Mouse (Mus musculus): ENCODE results near the gene Mprip. TPM values are rescaled to one million over a fixed set of nuclear protein-coding genes. Genes with fewer than 3 reads are reported as not detected.
"Not testable (repeated sequence)": the region's sequence is repeated elsewhere in the genome, so short reads cannot be mapped to it uniquely, and the experiment has no call there.

Mprip gene
- total RNA-seq (2021): 100 to 1,000 TPM; 240 to 256 TPM
- long read RNA-seq, full-length matches to known transcripts: 41 of 115 reads
- long read RNA-seq, partial matches to known transcripts: 26 of 115 reads
- long read RNA-seq, other reads (novel, unspliced or antisense): 48 of 115 reads

- DNase-seq (ENCODE audit: low spot score in 2 of 2): no peak
Measured at GRCm38 (mm10) chr11:59661005-59661404, at the start of gene Mprip. TSS of gene Mprip (plus strand) at chr11:59661305.

GRCm38 (mm10) chr11:59611646-59612045 is 49.5 kb upstream of the Mprip start:
- no peak for DNase-seq (ENCODE audit: low spot score in 2 of 2)

GRCm38 (mm10) chr11:59614120-59614519 is 47.0 kb upstream of the Mprip start:
- DNase-seq (ENCODE audit: low spot score in 2 of 2): peak; percentile 51 to 57

DNA sequence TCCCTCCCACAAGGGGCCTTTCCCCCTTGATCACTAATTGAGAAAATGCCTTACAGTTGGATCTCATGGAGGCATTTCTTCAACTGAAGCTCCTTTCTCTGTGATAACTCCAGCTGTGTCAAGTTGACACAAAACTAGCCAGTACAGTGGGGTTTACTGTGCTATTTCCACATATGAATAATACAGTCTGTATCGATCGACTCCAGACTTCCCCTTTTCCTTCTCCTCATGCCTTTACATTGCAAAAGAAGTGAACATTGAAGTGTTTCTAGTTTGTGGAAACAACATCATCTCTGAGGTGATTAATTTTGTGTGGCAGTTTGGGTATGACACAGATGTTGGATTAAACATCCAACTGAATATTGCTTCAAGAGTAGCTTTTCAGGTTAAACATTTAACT is 44.1 kb upstream of the Mprip start:
- DNase-seq (ENCODE audit: low spot score in 2 of 2): not testable (repeated sequence)

GRCm38 (mm10) chr11:59622214-59622613 is 38.9 kb upstream of the Mprip start:
- no peak for DNase-seq (ENCODE audit: low spot score in 2 of 2)

- DNase-seq (ENCODE audit: low spot score in 2 of 2): peak; percentile 64 to 69
Measured at GRCm38 (mm10) chr11:59624017-59624630, 37.0 kb upstream of the Mprip start.

DNA sequence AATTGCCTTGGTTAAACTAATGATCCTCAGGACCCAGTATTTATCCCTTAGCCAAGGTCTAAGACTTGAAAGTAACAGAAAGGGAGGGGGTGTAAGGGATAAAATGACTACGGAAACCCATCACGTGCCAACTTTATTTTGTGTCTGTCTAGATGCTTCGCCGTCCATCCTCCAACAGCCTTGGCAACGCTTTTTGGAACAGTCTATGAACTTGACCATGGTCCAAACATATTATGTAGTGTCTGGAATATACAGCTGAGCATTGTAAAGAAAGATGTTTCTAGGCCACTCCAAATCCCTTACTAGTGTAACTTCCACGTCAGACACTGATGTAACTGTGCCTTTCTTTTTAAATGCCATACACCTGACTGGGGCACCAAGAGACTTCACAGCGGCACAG is 34.9 kb upstream of the Mprip start:
- DNase-seq (ENCODE audit: low spot score in 2 of 2): no peak

- DNase-seq (ENCODE audit: low spot score in 2 of 2): no peak
Measured at GRCm38 (mm10) chr11:59628177-59628576, 32.9 kb upstream of the Mprip start.

- no peak for DNase-seq (ENCODE audit: low spot score in 2 of 2)
Measured at GRCm38 (mm10) chr11:59629871-59630270, 31.2 kb upstream of the Mprip start.

DNA sequence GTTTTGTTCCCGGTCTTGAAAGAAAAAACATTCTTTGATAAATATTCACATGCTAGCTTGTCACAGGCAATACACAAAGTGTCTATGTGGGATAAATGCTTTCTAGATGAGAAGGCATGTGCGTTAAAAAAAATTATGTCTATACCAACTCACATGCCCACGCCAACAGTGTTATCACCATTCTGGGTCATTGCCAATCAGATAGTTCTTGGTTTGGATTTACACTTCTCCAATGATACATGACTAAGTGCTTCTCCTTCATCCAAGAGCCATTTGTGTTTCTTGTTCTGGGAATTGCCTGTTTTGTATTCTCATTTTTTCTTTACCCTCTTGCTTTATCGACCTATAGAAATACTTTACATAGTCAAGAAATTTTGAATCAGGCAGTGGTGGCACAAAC is 29.1 kb upstream of the Mprip start:
- DNase-seq (ENCODE audit: low spot score in 2 of 2): no peak

- peak; percentile 59 to 65 for DNase-seq (ENCODE audit: low spot score in 2 of 2)
Measured at GRCm38 (mm10) chr11:59633037-59633436, 28.1 kb upstream of the Mprip start.

DNA sequence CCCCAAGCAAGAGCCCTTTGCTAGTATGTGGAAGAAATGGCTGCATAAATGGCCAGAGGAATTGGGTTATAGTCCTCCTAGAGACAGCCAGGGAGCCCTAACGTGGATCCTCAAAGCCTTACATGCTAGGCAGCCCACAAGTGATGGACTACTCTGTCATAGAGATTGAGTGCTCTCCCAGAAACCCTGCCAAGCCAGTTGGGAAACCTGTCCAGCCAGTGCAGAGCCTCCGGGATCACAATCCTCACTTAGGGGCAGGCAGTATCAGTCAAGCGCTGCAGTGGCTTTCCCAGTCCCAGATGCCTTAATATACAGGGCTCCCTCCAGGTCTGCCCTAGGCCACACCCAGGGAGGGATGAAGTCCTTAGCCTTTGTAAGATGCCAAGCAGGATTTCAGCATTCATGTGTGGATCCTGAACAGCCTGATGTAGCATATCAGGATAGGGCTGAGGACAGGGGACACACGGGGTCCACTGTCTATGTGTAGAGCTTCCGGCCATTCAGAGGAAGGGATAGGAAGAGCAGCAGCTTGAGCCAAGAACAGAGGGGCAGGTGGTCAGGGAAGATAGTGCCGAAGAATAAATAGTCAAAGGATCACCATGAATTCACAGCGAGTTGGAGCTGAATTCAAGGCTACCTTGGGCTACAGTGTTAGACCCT is 27.0 kb upstream of the Mprip start:
- no peak for DNase-seq (ENCODE audit: low spot score in 2 of 2)

- DNase-seq (ENCODE audit: low spot score in 2 of 2): no peak
Measured at GRCm38 (mm10) chr11:59635251-59635795, 25.8 kb upstream of the Mprip start.

GRCm38 (mm10) chr11:59635821-59636694 is 25.0 kb upstream of the Mprip start:
- DNase-seq (ENCODE audit: low spot score in 2 of 2): no peak

DNA sequence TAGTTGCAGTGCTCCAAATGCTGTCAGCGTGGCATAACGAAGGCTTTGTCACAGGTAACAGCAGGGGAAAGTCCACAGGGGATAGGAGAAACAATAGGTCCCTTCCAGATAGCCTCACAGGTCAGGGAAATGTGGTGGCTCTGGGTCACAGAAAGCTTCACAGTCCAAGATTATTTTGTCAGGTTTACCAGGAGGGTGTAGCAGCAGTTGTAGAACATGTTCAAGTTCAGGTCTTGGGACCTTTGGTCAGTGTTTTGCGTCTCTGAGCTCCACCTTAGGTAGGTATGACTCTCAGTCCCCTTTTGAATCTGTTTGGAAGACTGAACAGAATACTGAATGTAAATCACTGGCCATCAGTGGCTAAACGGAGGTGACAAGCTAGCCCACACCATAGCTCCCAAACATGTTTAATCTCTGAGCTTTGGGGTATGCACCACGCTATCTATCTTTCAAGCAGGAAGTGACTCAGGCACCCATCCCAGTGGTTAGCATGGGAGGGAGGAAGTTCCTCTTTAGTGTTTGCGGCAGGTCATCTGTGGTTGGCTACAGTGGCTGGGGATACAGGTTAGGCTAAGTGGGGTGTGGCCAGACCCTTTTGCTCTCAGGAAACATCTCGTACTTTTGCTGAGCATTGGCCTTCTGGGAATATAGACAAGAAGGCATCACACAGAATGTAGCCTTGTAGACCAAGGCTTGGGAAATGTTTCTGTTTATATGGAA is 24.2 kb upstream of the Mprip start:
- no peak for DNase-seq (ENCODE audit: low spot score in 2 of 2)

DNA sequence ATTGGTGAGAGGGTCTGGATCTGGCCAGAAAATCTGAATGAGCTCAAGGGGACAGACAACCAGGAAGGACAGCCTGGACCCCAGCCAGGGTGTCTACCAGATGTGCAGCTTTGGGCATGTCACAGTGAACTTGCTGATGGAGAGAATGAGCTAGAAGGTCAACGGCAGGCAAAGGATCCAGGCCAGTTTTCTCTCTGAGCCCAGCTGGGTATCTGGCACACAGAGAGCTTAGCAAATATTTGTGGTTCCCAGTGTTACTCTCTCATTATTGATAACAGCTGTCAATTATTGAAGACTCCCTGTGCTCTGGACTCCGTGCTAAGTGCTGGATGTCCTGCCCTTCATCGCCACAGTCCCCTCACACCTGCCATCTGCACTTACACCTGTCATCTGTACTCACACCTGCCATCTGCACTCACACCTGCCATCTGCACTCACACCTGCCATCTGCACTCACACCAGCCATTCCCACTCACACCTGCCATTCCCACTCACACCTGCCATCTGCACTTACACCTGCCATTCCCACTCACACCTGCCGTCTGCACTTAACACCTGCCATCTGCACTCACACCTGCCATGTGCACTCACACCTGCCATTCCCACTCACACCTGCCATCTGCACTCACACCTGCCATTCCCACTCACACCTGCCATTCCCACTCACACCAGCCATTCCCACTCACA is 21.0 kb upstream of the Mprip start:
- no peak for DNase-seq (ENCODE audit: low spot score in 2 of 2)

GRCm38 (mm10) chr11:59641227-59641626 is 19.9 kb upstream of the Mprip start:
- DNase-seq (ENCODE audit: low spot score in 2 of 2): no peak

DNA sequence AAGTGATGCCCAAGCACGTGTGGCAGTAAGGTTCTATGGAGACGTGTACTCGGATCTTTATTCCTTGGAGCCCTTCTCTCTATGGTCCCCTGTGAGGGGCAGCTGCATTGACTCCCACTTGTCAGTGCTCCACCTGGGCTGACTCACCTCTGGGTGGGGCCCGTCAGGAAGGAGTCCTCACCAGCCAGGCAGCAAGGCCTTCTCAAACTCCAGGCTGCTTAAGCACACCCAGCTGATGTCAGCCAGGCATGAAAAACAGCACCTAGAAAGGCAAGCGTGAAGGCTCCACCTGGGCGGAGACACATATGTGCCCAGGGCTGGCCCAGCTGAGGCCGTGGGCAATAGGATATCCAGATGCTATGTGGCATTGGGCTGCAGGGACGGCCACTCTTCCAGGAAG is 18.7 kb upstream of the Mprip start:
- no peak for DNase-seq (ENCODE audit: low spot score in 2 of 2)

DNA sequence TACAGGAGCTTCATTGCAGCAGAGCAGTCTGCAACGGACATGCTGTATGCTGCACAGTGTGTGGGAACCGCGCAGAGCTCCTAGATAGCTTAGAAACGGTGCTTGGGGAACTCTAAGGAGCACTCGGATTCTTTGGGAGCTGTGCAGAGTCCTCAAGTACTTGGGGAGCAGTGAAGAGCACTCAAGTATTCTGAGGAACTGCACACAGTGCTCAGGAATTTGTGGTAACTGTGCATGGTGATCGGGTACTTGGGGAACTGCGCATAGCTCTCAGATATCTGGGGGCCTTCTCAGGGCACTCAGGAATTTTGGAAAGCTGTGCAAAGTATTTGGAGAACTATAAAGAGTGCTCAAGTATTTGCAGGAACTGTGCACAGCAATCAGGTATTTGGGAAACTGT is 16.1 kb upstream of the Mprip start:
- no peak for DNase-seq (ENCODE audit: low spot score in 2 of 2)

- no peak for DNase-seq (ENCODE audit: low spot score in 2 of 2)
Measured at GRCm38 (mm10) chr11:59649058-59649457, 12.0 kb upstream of the Mprip start.

Measured in layer of hippocampus, postnatal 10 days (tissue).